ENCODE assay signal across 8 mouse cellular contexts in genomic region chr11:75178672-75179208, GRCm38 (mm10). TPM values are rescaled to one million over a fixed set of nuclear protein-coding genes. Genes with fewer than 3 reads are reported as not detected.
DNase-seq lines count a peak whose midpoint lies in the region; ATAC-seq lines count a peak whose summit lies in the region.

TSS of gene Ovca2 (minus strand) at chr11:75178835.

- peak within 1 kb of the TSS; percentile 70 for H3K4me3 ChIP-seq in embryonic facial prominence, embryonic 11.5 days (ENCODE audit: low read depth, low read length)
- H3K4me3 ChIP-seq in intestine, embryonic 16.5 days (ENCODE audit: low read length) = peak within 1 kb of the TSS; percentile 82
- peak within 1 kb of the TSS; percentile 82 for H3K4me3 ChIP-seq in midbrain, embryonic 10.5 days

- under 1% methylated on average over 33 of the region's 33 CpGs for WGBS in embryonic facial prominence, embryonic 11.5 days
- under 1% methylated on average over 33 of the region's 33 CpGs for WGBS in intestine, embryonic 16.5 days
- under 1% methylated on average over 33 of the region's 33 CpGs for WGBS in midbrain, embryonic 10.5 days

- peak within 1 kb of the TSS; percentile 52; the same call in 1 of the 2 replicates for H3K27ac ChIP-seq in embryonic facial prominence, embryonic 11.5 days (replicated peaks; ENCODE audit: low read depth, low read length)
- H3K27ac ChIP-seq in intestine, embryonic 16.5 days (ENCODE audit: low read length) = peak within 1 kb of the TSS; percentile 71
- peak within 1 kb of the TSS; percentile 89 for H3K27ac ChIP-seq in midbrain, embryonic 10.5 days (replicated peaks)

- H3K4me2 ChIP-seq in embryonic facial prominence, embryonic 11.5 days (ENCODE audit: low read depth, low read length) = peak within 1 kb of the TSS; percentile 93
- H3K4me2 ChIP-seq in intestine, embryonic 16.5 days (ENCODE audit: low read depth, low read length) = peak within 1 kb of the TSS; percentile 87

- ATAC-seq in embryonic facial prominence, embryonic 11.5 days (replicated peaks; ENCODE audit: insufficient number of reproducible peaks, low FRiP score, low TSS enrichment, low read depth) = peak; percentile 93
- peak; percentile 96 for ATAC-seq in intestine, embryonic 16.5 days

- peak within 1 kb of the TSS; percentile 75 for H3K9ac ChIP-seq in embryonic facial prominence, embryonic 11.5 days (replicated peaks; ENCODE audit: low read length)
- peak within 1 kb of the TSS; percentile 88 for H3K9ac ChIP-seq in intestine, embryonic 16.5 days (ENCODE audit: low read depth, low read length)

- H3K36me3 ChIP-seq in embryonic facial prominence, embryonic 11.5 days (replicated peaks; ENCODE audit: control insufficient read depth, insufficient read depth, low read depth, low read length) = no peaks in the 10 kb centered on the region; the same call in none of the 2 replicates
- peaks cover 7% of the 10 kb centered on the region for H3K36me3 ChIP-seq in intestine, embryonic 16.5 days (ENCODE audit: control insufficient read depth, insufficient read depth, low read length)
- peaks cover 55% of the 10 kb centered on the region for H3K36me3 ChIP-seq in midbrain, embryonic 10.5 days

- peak; percentile 87 for DNase-seq in adrenal gland, postnatal 25 days
- peak; percentile 95 for DNase-seq in embryonic facial prominence, embryonic 11.5 days (ENCODE audit: low spot score)
- DNase-seq in gonadal fat pad, adult 2 months (ENCODE audit: low read depth) = no peak
- DNase-seq in left cerebral cortex, postnatal 36 days (ENCODE audit: low spot score in 2 of 2) = peak; percentile 89 to 91
- peak; percentile 94 for DNase-seq in midbrain, embryonic 10.5 days (ENCODE audit: low spot score)
- DNase-seq in right cerebral cortex, postnatal 4 days = peak; percentile 92
- DNase-seq in yolk sac, embryonic 10.5 days (ENCODE audit: low spot score) = peak; percentile 92

- intact Hi-C loops in left cerebral cortex, postnatal 36 days (cut with DNase I) = loop anchor here (2.0 to 10.0 kb wide), 2 partner anchors 204 to 344 kb away; partner anchors contain the start of gene Mnt

- no peaks in the 10 kb centered on the region for H3K27me3 ChIP-seq in embryonic facial prominence, embryonic 11.5 days (ENCODE audit: control insufficient read depth, insufficient read depth, low read length)
- H3K27me3 ChIP-seq in intestine, embryonic 16.5 days (replicated peaks; ENCODE audit: control insufficient read depth, insufficient read depth, low read length) = no peaks in the 10 kb centered on the region
- H3K27me3 ChIP-seq in midbrain, embryonic 10.5 days (ENCODE audit: low read depth, poor library complexity, severe bottlenecking) = peaks cover 21% of the 10 kb centered on the region

- peaks cover 3% of the 10 kb centered on the region; the same call in 1 of the 2 replicates for H3K4me1 ChIP-seq in embryonic facial prominence, embryonic 11.5 days (ENCODE audit: control insufficient read depth, insufficient read depth, low read length)
- H3K4me1 ChIP-seq in intestine, embryonic 16.5 days (ENCODE audit: control insufficient read depth, insufficient read depth, low read length) = peaks cover 18% of the 10 kb centered on the region
- H3K4me1 ChIP-seq in midbrain, embryonic 10.5 days = peaks cover 31% of the 10 kb centered on the region

- no peaks in the 10 kb centered on the region for H3K9me3 ChIP-seq in embryonic facial prominence, embryonic 11.5 days (replicated peaks; ENCODE audit: control insufficient read depth, low read length)
- no peaks in the 10 kb centered on the region for H3K9me3 ChIP-seq in intestine, embryonic 16.5 days (ENCODE audit: control insufficient read depth, low read length)
- no peaks in the 10 kb centered on the region for H3K9me3 ChIP-seq in midbrain, embryonic 10.5 days (replicated peaks)

RNA-seq across cellular contexts. Expression of gene Ovca2, which starts in this region (rescaled TPM):
- total RNA-seq in adrenal gland, postnatal 25 days (2021) = 22.4 and 23.9 TPM in 2 replicates
- 37.3 and 37.5 TPM in 2 replicates for polyA plus RNA-seq in embryonic facial prominence, embryonic 11.5 days (2014; fragmentation: Nextera tagmentation; extraction: Ambion mirVana)
- polyA plus RNA-seq in gonadal fat pad, adult 2 months (2012; rRNA removed) = 20.8 and 22.0 TPM in 2 replicates
- 18.7 and 23.9 TPM in 2 replicates for polyA plus RNA-seq in intestine, embryonic 16.5 days (2015; fragmentation: Nextera tagmentation; extraction: Ambion mirVana)
- total RNA-seq in left cerebral cortex, postnatal 36 days (2021) = 10 to 100 TPM; 11.0 to 13.3 TPM
- polyA plus RNA-seq in midbrain, embryonic 10.5 days (2016; fragmentation: Nextera tagmentation; extraction: Ambion mirVana) = 33.5 and 37.6 TPM in 2 replicates
